Mouse (Mus musculus) heart, postnatal 14 days (tissue): ENCODE measurements around the gene Sema4c. TPM values are rescaled to one million over a fixed set of nuclear protein-coding genes. Genes with fewer than 3 reads are reported as not detected.
A peak's percentile ranks its signal among the peaks of the same experiment; 100 is the strongest.
"Not testable (repeated sequence)": the region's sequence is repeated elsewhere in the genome, so short reads cannot be mapped to it uniquely, and the experiment has no call there.

Source experiments
- DNase-seq, 2 experiments: peaks; one replicate each; pipeline ENCODE4 v3.0.0; 2021 to 2022
- intact Hi-C: fragments of 180-260 bp; cut with DNase I; formaldehyde crosslinking; loops from one replicate; pipeline ENCODE4 v1.15.1; 2025
- total RNA-seq, 2 experiments: library from RNA; stranded (reverse); gene quantifications; 2 replicates each; pipeline ENCODE4 v1.2.3; 2021

Gene Sema4c
- total RNA-seq, 2 experiments from 2014 or later, result 19.4 to 20.0 TPM

DNA sequence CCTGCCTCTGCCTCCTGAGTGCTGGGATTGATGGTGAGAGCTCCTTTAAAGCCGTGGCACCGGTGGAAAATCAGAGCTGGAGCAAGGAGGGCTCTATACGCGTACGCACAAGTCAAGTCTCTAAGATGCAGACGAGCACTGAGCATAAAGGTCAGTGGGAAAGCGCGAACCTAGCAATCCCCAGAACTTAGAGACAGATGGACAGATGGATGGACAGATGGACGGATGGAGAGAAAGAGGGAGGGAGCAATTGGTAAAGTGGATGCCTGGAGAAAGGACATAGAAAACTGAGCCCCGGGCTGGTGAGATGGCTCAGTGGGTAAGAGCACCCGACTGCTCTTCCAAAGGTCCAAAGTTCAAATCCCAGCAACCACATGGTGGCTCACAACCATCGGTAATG lies 17.3 kb downstream of the Sema4c start:
- no peak for DNase-seq
- intact Hi-C loops, result no loop called here

DNA sequence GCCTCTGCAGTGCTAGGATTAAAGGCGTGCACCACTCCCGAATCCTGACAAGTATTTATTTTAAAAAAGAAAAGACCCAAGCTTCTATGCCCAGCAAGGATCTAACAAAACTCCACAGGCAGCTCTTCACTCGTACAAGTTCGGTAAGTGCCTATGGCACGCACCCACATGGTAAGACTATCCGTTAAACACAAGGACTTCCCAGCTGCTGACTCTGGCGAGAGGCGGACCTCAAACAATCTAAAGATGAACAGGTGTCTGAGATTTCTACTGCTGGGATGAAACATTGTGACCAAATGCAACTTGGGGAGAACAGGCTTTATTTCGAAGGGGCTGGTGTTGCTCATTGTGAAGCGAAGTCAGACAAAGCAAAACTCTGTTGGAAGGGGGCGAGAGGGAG lies 18.0 kb downstream of the Sema4c start:
- no peak for DNase-seq
- intact Hi-C loops, result no loop called here

DNA sequence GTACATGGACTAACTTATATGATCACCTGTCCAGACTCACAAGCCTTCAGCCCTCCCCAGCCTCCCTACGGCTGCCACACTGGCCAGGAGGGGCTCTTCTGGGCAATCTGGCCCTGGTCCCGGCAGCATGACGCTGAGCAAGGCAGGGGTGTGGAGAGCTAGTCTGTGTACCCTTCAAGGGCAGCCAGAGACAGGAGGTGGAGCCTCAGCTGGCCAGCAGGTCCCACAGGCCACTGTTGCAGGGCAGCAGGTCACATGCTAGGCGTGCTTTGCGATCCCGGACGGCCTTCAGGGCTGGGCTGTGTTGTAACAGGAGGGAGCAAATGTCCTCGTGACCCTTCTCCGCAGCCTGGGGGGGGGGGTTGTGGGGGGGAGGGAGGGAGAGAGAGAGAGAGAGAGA lies 19.0 kb downstream of the Sema4c start, which contains the start of gene Gm42417:
Gm42417 (minus strand) TSS at position 244 of the 400 bp plus-strand sequence.
- intact Hi-C loops, result no loop called here

GRCm38 (mm10) chr1:36538727-36539126 lies 19.4 kb downstream of the Sema4c start:
- intact Hi-C loops, result no loop called here
- no peak for DNase-seq

More for the DNA sequence above, 19.0 kb downstream of the Sema4c start, which contains the start of gene Gm42417:
- DNase-seq, result peak; percentile 77 to 81

DNA sequence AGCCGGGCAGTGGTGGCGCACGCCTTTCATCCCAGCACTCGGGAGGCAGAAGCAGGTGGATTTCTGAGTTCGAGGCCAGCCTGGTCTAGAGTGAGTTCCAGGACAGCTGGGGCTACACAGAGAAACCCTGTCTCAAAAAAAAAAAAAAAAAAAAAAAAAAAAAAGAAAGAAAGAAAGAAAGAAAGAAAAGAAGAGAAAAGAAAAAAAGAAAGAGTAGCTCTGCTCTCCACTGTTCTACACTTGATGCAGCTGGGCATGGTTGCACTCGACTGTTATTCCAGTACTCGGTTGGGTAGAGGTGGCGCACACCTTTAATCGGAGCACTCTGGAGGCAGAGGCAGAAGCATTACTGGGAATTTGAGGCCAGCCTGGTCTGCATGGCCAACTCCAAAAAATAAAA lies 21.4 kb downstream of the Sema4c start, which contains the start of gene Ankrd23:
Ankrd23 (minus strand) TSS at position 101 of the 400 bp plus-strand sequence.
- DNase-seq, intact Hi-C loops: not testable (repeated sequence)

DNA sequence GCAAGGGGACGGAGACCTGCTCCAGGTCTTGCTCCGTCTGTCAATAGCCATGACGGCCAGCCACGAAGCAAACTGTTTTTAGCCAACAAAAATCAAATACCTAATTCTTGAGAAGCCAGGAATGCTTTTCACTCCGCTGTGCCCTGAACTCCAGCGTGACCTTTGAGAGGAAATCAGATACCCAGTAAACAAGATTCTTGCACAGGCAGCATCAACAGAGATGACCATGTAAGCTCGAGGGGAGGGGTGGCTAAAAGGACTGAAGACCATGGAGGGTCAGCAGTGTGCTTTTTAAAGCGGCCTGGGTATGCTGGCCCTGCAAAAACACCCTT lies 21.8 kb downstream of the Sema4c start:
- no peak for DNase-seq
- intact Hi-C loops, result no loop called here

DNA sequence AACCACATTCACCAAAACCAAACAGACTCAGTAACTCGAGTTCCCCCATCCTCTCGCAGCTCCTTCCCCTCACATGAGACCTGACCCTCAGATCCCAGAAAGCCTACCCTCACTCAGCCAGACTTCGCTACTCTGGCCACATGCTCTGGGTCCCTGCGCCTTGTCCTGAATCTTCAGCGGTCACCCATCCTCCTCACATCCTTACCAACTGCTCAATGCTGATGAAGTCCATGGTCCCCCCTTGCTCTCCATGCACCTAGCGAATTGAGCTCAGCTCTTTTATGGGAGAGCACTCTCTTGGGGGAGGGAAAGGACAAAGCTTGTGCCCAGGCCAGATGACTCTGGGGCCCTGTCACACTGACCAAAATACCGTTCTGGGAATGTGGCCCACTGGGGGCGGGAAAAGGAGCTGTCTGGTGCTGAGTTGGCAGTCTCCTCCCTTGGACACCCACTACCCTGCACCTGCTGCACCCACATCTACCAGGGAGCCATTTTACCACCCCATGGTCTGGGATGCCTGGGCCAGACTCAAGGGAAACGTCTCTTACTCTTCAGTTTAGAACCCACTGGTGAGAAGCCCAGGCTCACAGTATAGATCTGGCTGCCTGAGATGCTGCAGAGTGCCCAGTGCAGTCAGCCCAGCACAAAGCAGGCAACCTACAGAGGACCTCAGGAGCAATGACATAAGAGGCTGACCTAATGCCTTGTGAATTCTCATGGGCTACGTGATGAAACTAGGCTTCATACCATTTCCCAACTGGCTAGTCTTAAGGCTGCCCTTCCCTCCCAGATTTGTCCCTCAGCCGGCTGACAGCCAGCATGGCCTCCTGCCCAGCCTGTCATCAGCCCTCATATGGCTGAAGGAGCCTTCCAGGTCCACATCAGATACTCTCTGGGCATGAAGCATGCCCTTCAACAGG lies 22.4 kb downstream of the Sema4c start:
- intact Hi-C loops, result no loop called here
- DNase-seq, result peak; percentile 68 to 76

DNA sequence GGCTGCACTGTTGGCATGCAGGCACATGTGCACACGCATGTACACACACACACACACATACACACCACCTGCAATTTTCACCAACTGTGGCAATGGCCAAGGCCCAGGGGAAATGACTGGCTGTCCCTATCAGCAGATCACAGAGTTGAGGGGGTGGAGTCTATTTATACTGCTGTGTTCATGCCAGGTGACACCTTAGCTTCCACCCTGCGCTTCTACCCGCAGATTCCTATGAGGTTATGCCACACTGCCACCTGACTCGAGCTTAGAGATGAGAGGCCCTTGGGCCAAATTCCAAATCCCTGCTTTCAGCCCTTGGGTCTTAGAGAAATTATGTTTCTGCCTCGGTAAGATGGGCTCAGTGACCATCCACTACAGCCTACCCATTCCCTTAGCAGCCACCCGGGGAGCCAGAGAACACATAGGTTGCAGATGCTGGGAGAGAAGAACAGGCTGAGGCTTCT lies 23.5 kb downstream of the Sema4c start:
- intact Hi-C loops, result no loop called here
- DNase-seq, result peak in 1 of 2 experiments; percentile 40

GRCm38 (mm10) chr1:36533546-36533945 lies 24.6 kb downstream of the Sema4c start:
- intact Hi-C loops, result no loop called here
- no peak for DNase-seq

DNA sequence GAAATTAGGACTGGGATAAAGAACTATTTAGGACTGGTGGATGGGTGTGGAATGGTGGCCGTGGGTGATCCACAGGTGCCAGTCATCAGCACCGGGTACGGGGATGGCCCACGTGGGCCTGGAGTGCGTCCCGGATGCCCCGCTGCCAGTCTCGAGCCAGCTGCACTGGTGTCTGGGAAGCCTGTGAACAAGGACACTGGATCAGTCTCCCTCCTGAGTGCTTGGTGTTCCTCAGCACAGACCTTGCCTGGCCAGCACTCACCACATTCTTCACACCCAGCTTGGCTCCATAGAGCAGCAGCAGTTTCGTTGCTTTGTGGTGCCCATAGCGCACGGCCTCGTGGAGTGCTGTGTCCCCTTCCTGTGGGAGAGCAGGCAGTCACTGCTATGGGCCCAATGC lies 26.7 kb downstream of the Sema4c start:
- intact Hi-C loops, result no loop called here
- DNase-seq, result no peak

GRCm38 (mm10) chr1:36530962-36531361 lies 27.2 kb downstream of the Sema4c start:
- intact Hi-C loops, result no loop called here
- no peak for DNase-seq

DNA sequence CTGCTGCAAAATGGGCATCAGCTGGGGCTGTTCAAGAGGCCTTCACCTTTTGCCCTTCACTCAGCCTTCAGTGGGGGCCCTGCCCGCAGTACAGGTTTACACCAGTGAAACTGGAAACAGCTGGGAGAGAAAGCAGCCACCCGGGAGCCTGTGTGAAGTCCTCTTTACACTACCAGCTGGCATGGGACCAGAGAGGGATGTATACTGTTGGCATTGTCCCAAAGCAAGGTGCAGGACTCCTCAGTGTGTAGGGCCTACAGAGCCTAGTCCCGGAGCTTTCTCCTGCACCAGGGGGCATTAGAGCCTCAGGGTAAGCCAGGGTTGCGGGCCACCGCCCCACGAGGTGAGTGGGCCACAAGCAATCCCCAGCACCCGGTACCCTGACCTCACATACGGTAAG lies 27.7 kb downstream of the Sema4c start:
- intact Hi-C loops, result no loop called here
- DNase-seq, result no peak

DNA sequence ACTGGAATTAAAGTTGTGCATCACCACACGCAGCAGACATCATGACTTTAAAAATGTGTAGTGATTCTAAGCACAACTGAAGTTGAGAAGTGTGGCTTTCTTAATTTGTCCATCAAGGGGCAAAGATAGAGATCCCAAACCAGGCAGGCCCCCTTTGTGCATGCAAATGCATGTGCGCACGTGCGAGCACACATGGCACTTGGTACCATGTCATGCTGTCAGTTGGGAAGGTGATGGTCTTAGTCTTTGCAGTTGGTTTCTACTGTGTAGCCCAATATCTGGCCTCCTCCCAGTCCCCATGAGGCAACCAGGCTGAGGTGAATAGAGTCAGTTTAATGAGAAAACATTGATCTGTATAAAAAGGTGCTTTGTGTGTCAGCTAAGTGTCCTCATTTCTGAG lies 28.3 kb downstream of the Sema4c start:
- intact Hi-C loops, result no loop called here

GRCm38 (mm10) chr1:36529274-36529673 lies 28.9 kb downstream of the Sema4c start:
- DNase-seq, result no peak
- intact Hi-C loops, result no loop called here

More for the DNA sequence above, 28.3 kb downstream of the Sema4c start:
- no peak for DNase-seq

GRCm38 (mm10) chr1:36528351-36528750 lies 29.8 kb downstream of the Sema4c start:
- DNase-seq, result no peak
- intact Hi-C loops, result no loop called here

GRCm38 (mm10) chr1:36526903-36527302 lies 31.2 kb downstream of the Sema4c start:
- no peak for DNase-seq
- intact Hi-C loops, result no loop called here

- no peak for DNase-seq
- intact Hi-C loops, result no loop called here
Measured at GRCm38 (mm10) chr1:36525774-36526173, 32.4 kb downstream of the Sema4c start.

GRCm38 (mm10) chr1:36524058-36524457 lies 34.1 kb downstream of the Sema4c start:
- no peak for DNase-seq
- intact Hi-C loops, result no loop called here

DNA sequence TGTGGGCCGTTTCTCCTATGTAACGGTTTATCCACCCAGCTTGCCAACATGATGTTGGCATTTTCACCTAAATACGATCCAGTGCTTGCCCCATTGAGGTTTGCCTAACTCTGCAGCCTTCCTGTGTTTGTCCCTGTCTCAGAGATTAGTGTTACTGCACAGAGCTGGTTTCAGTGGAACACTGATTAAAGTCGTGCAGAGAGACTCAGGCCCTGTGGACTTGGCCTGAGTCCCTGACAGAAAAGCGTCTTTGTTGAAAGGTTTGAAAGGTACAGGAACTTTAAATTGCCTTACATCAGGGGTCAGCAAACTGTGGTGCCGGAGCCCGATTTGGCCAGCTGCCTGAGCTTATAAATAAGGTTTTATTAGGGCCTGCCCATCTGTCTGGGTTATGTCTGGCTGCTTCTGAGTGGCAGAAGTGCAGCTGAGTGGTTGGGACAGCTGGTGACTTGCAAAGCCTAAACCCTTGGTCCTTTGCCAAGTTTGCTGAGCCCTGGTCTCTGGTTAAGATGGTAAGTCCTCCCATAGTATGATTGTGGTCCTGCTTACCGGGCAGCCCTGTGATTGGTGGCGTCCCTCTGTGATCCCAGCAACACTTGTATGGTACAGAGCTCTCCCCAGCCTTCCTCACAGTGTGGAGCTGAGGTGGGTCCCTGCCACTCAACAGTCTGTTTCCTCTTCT lies 34.7 kb downstream of the Sema4c start:
- intact Hi-C loops, result no loop called here
- no peak for DNase-seq

DNA sequence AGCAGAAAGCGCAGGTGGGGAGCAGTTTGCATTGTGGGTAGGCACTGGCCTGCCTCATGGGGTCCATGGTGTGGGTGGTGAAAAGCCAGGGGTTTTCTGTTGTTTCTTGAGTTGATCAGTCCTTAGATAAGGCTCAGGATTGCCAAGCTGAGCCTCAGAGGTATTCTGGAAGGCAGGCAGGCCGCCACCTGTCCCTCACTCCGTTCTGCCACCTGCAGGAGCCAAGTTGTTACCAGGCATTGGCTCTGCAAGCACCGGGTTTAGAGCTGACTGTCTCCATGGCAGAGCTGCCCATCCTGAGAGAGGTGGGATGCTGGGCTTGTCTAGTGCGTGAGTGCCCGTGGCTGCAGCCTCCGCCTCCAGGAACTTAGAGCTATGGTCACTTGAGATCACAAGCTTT lies 35.9 kb downstream of the Sema4c start:
- intact Hi-C loops, result no loop called here
- DNase-seq, result no peak

- no peak for DNase-seq
- intact Hi-C loops, result no loop called here
Measured at GRCm38 (mm10) chr1:36519626-36520025, 38.5 kb downstream of the Sema4c start.

GRCm38 (mm10) chr1:36518259-36518658 lies 39.9 kb downstream of the Sema4c start:
- intact Hi-C loops, result no loop called here
- DNase-seq, result no peak
